Mouse (Mus musculus) liver, postnatal 0 days (tissue): ENCODE data around the gene Ddx19a.

Experiments
- CTCF ChIP-seq: sonication (generic); IDR thresholded peaks from 2 replicates; pipeline ENCODE4 v1.5.1; 2016; ENCODE audit warnings: antibody characterized with exemption, low read depth
- EP300 ChIP-seq: IDR thresholded peaks from 2 replicates; pipeline ENCODE4 v1.6.1; 2016; ENCODE audit warnings: antibody characterized with exemption, low read depth, mild to moderate bottlenecking

GRCm38 (mm10) chr8:110926690-110927089, 70.9 kb downstream of the Ddx19a start:
- no peak for TF ChIP-seq CTCF
- TF ChIP-seq EP300 = no peak
